Mouse (Mus musculus) brain, embryonic 14.5 days (tissue): ENCODE measurements around the gene Elmo2.

Experiments used
- CTCF ChIP-seq: fragments of 200-500 bp; IDR thresholded peaks from 2 replicates; pipeline ENCODE4 v1.5.1; 2012; ENCODE audit warnings: inconsistent platforms, mild to moderate bottlenecking, moderate library complexity, borderline replicate concordance; ENCODE audit not compliant: insufficient read depth, insufficient read length; ENCODE audit errors: extremely low read depth
- POLR2A ChIP-seq: fragments of 200-500 bp; IDR thresholded peaks from 2 replicates; pipeline ENCODE4 v1.6.1; 2012; ENCODE audit warnings: mild to moderate bottlenecking, inconsistent platforms, borderline replicate concordance; ENCODE audit not compliant: poor library complexity, insufficient read depth, insufficient read length, severe bottlenecking; ENCODE audit errors: extremely low read depth

DNA sequence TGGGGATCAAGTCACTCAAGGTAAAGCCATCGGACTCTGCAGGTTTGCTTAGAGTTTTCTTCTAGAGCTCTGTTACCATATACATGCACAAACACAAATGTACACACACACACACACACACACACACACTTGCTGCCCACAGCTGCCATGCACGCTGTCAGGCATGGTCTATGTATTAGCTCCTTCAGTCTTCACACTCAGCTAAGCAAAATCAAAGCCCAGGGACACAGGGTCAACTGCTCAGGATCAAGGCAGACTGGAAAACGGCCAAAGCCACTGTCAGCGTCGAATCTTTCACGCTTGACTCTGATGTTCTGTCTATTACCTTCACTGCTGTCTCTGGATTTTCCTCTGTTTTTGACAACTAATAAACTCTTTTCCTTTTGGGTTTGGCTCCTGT, 25.4 kb downstream of the Elmo2 start:
- TF ChIP-seq POLR2A = no peak
- TF ChIP-seq CTCF = no peak
